Mouse (Mus musculus): Measurements from ENCODE around the gene Lrrc36. TPM values are rescaled to one million over a fixed set of nuclear protein-coding genes. Genes with fewer than 3 reads are reported as not detected.

Lrrc36 gene
- polyA plus RNA-seq, 1 experiment from 2014 or later: 0.07 TPM

- Histone ChIP-seq H3K4me2 (ENCODE audit: low read depth, low read length) (peak overlapping the region; percentile 38), H3K9ac (ENCODE audit: low read depth, low read length) (no peak overlapping the region)
- ATAC-seq: peak; percentile 56
Observed at GRCm38 (mm10) chr8:105473816-105474606, 60.6 kb downstream of the Lrrc36 start.

GRCm38 (mm10) chr8:105474680-105475079 lies 61.3 kb downstream of the Lrrc36 start:
- Histone ChIP-seq H3K9ac (ENCODE audit: low read depth, low read length) (no peak overlapping the region), H3K27me3 (replicated peaks; ENCODE audit: control insufficient read depth, insufficient read depth, low read length) (no peaks in the 10 kb centered on the region; the same call in 1 of the 2 replicates), H3K4me3 (ENCODE audit: low read length) (no peak overlapping the region), H3K4me1 (ENCODE audit: control insufficient read depth, insufficient read depth, low read length) (peaks cover 32% of the 10 kb centered on the region), H3K36me3 (ENCODE audit: control insufficient read depth, insufficient read depth, low read length) (no peaks in the 10 kb centered on the region), H3K27ac (ENCODE audit: low read length) (peak overlapping the region; percentile 28; the same call in 1 of the 2 replicates), H3K4me2 (ENCODE audit: low read depth, low read length) (peak overlapping the region; percentile 38), H3K9me3 (ENCODE audit: control insufficient read depth, low read length) (no peaks in the 10 kb centered on the region)
- WGBS: 30% methylated on average over 5 of the region's 5 CpGs
- ATAC-seq: no peak

More at GRCm38 (mm10) chr8:105473816-105474606, 60.6 kb downstream of the Lrrc36 start:
- H3K9me3 ChIP-seq (ENCODE audit: control insufficient read depth, low read length): no peaks in the 10 kb centered on the region
- no peaks in the 10 kb centered on the region; the same call in 1 of the 2 replicates for H3K27me3 ChIP-seq (replicated peaks; ENCODE audit: control insufficient read depth, insufficient read depth, low read length)
- H3K27ac ChIP-seq (ENCODE audit: low read length): peak overlapping the region; percentile 35; the same call in 1 of the 2 replicates
- H3K4me3 ChIP-seq (ENCODE audit: low read length): no peak overlapping the region
- no peaks in the 10 kb centered on the region for H3K36me3 ChIP-seq (ENCODE audit: control insufficient read depth, insufficient read depth, low read length)
- H3K4me1 ChIP-seq (ENCODE audit: control insufficient read depth, insufficient read depth, low read length): peaks cover 38% of the 10 kb centered on the region
- 31% methylated on average over 17 of the region's 17 CpGs for WGBS

- 64% methylated on average over 4 of the region's 4 CpGs for WGBS
- Histone ChIP-seq H3K9ac (ENCODE audit: low read depth, low read length) (no peak overlapping the region), H3K27me3 (replicated peaks; ENCODE audit: control insufficient read depth, insufficient read depth, low read length) (no peaks in the 10 kb centered on the region; the same call in 1 of the 2 replicates), H3K4me2 (ENCODE audit: low read depth, low read length) (no peak overlapping the region), H3K9me3 (ENCODE audit: control insufficient read depth, low read length) (no peaks in the 10 kb centered on the region), H3K4me1 (ENCODE audit: control insufficient read depth, insufficient read depth, low read length) (peaks cover 26% of the 10 kb centered on the region), H3K36me3 (ENCODE audit: control insufficient read depth, insufficient read depth, low read length) (no peaks in the 10 kb centered on the region), H3K27ac (ENCODE audit: low read length) (no peak overlapping the region), H3K4me3 (ENCODE audit: low read length) (no peak overlapping the region)
- ATAC-seq: no peak
Observed at GRCm38 (mm10) chr8:105475254-105475653, 61.9 kb downstream of the Lrrc36 start.

- peaks cover 24% of the 10 kb centered on the region for H3K4me1 ChIP-seq (ENCODE audit: control insufficient read depth, insufficient read depth, low read length)
- H3K9ac ChIP-seq (ENCODE audit: low read depth, low read length): no peak overlapping the region
- no peak for ATAC-seq
- no peaks in the 10 kb centered on the region for H3K36me3 ChIP-seq (ENCODE audit: control insufficient read depth, insufficient read depth, low read length)
- no peaks in the 10 kb centered on the region for H3K9me3 ChIP-seq (ENCODE audit: control insufficient read depth, low read length)
- H3K4me2 ChIP-seq (ENCODE audit: low read depth, low read length): no peak overlapping the region
- no peaks in the 10 kb centered on the region; the same call in 1 of the 2 replicates for H3K27me3 ChIP-seq (replicated peaks; ENCODE audit: control insufficient read depth, insufficient read depth, low read length)
- H3K4me3 ChIP-seq (ENCODE audit: low read length): no peak overlapping the region
- WGBS: 87% methylated on average over 8 of the region's 8 CpGs
- H3K27ac ChIP-seq (ENCODE audit: low read length): no peak overlapping the region
Observed at GRCm38 (mm10) chr8:105475742-105476141, 62.4 kb downstream of the Lrrc36 start.

- no peak overlapping the region for H3K4me2 ChIP-seq (ENCODE audit: low read depth, low read length)
- WGBS: 89% methylated on average over 7 of the region's 7 CpGs
- no peak overlapping the region for H3K4me3 ChIP-seq (ENCODE audit: low read length)
- H3K9ac ChIP-seq (ENCODE audit: low read depth, low read length): no peak overlapping the region
- H3K36me3 ChIP-seq (ENCODE audit: control insufficient read depth, insufficient read depth, low read length): no peaks in the 10 kb centered on the region
- no peaks in the 10 kb centered on the region for H3K9me3 ChIP-seq (ENCODE audit: control insufficient read depth, low read length)
- H3K27ac ChIP-seq (ENCODE audit: low read length): no peak overlapping the region
- H3K4me1 ChIP-seq (ENCODE audit: control insufficient read depth, insufficient read depth, low read length): peaks cover 21% of the 10 kb centered on the region
- ATAC-seq: no peak
- no peaks in the 10 kb centered on the region; the same call in 1 of the 2 replicates for H3K27me3 ChIP-seq (replicated peaks; ENCODE audit: control insufficient read depth, insufficient read depth, low read length)
Observed at GRCm38 (mm10) chr8:105476161-105476560, 62.8 kb downstream of the Lrrc36 start.

- Histone ChIP-seq H3K36me3 (ENCODE audit: control insufficient read depth, insufficient read depth, low read length) (no peaks in the 10 kb centered on the region), H3K4me1 (ENCODE audit: control insufficient read depth, insufficient read depth, low read length) (peaks cover 21% of the 10 kb centered on the region), H3K9me3 (ENCODE audit: control insufficient read depth, low read length) (no peaks in the 10 kb centered on the region), H3K9ac (ENCODE audit: low read depth, low read length) (no peak overlapping the region), H3K27me3 (replicated peaks; ENCODE audit: control insufficient read depth, insufficient read depth, low read length) (no peaks in the 10 kb centered on the region; the same call in 1 of the 2 replicates), H3K4me3 (ENCODE audit: low read length) (no peak overlapping the region), H3K27ac (ENCODE audit: low read length) (no peak overlapping the region), H3K4me2 (ENCODE audit: low read depth, low read length) (no peak overlapping the region)
- ATAC-seq: no peak
- 48% methylated on average over 25 of the region's 25 CpGs for WGBS
Observed at GRCm38 (mm10) chr8:105476628-105477413, 63.5 kb downstream of the Lrrc36 start.

GRCm38 (mm10) chr8:105477792-105478191 lies 64.4 kb downstream of the Lrrc36 start:
- no peak overlapping the region for H3K4me2 ChIP-seq (ENCODE audit: low read depth, low read length)

GRCm38 (mm10) chr8:105481013-105481412 lies 67.6 kb downstream of the Lrrc36 start:
- WGBS: 43% methylated on average over 2 of the region's 2 CpGs
- no peaks in the 10 kb centered on the region for H3K9me3 ChIP-seq (ENCODE audit: control insufficient read depth, low read length)
- H3K4me3 ChIP-seq (ENCODE audit: low read length): no peak overlapping the region
- no peaks in the 10 kb centered on the region for H3K36me3 ChIP-seq (ENCODE audit: control insufficient read depth, insufficient read depth, low read length)
- no peak overlapping the region for H3K27ac ChIP-seq (ENCODE audit: low read length)
- H3K4me2 ChIP-seq (ENCODE audit: low read depth, low read length): no peak overlapping the region
- H3K27me3 ChIP-seq (replicated peaks; ENCODE audit: control insufficient read depth, insufficient read depth, low read length): no peaks in the 10 kb centered on the region; the same call in 1 of the 2 replicates
- H3K9ac ChIP-seq (ENCODE audit: low read depth, low read length): no peak overlapping the region
- ATAC-seq: no peak
- no peaks in the 10 kb centered on the region for H3K4me1 ChIP-seq (ENCODE audit: control insufficient read depth, insufficient read depth, low read length)

More at GRCm38 (mm10) chr8:105477792-105478191, 64.4 kb downstream of the Lrrc36 start:
- Histone ChIP-seq H3K4me1 (ENCODE audit: control insufficient read depth, insufficient read depth, low read length) (peaks cover 21% of the 10 kb centered on the region), H3K9ac (ENCODE audit: low read depth, low read length) (no peak overlapping the region), H3K27ac (ENCODE audit: low read length) (no peak overlapping the region), H3K9me3 (ENCODE audit: control insufficient read depth, low read length) (no peaks in the 10 kb centered on the region), H3K36me3 (ENCODE audit: control insufficient read depth, insufficient read depth, low read length) (no peaks in the 10 kb centered on the region), H3K27me3 (replicated peaks; ENCODE audit: control insufficient read depth, insufficient read depth, low read length) (no peaks in the 10 kb centered on the region; the same call in 1 of the 2 replicates), H3K4me3 (ENCODE audit: low read length) (no peak overlapping the region)
- WGBS: 81% methylated on average over 3 of the region's 3 CpGs
- ATAC-seq: no peak

- 77% methylated on average over 6 of the region's 6 CpGs for WGBS
- ATAC-seq: no peak
- no peak overlapping the region for H3K4me3 ChIP-seq (ENCODE audit: low read length)
- no peak overlapping the region for H3K4me2 ChIP-seq (ENCODE audit: low read depth, low read length)
- H3K4me1 ChIP-seq (ENCODE audit: control insufficient read depth, insufficient read depth, low read length): no peaks in the 10 kb centered on the region
- no peak overlapping the region for H3K9ac ChIP-seq (ENCODE audit: low read depth, low read length)
- no peaks in the 10 kb centered on the region for H3K36me3 ChIP-seq (ENCODE audit: control insufficient read depth, insufficient read depth, low read length)
- H3K27ac ChIP-seq (ENCODE audit: low read length): no peak overlapping the region
- no peaks in the 10 kb centered on the region for H3K9me3 ChIP-seq (ENCODE audit: control insufficient read depth, low read length)
- no peaks in the 10 kb centered on the region for H3K27me3 ChIP-seq (replicated peaks; ENCODE audit: control insufficient read depth, insufficient read depth, low read length)
Observed at GRCm38 (mm10) chr8:105481453-105481852, 68.1 kb downstream of the Lrrc36 start.
